Mouse (Mus musculus) mature B cell (primary cell): ENCODE results near the gene Micall1.

Experiments used
- in situ Hi-C: fragments of 300-500 bp; cut with MboI; formaldehyde crosslinking; loops from 2 replicates; pipeline ENCODE4 v1.14.3; 2019

Gene Micall1

DNA sequence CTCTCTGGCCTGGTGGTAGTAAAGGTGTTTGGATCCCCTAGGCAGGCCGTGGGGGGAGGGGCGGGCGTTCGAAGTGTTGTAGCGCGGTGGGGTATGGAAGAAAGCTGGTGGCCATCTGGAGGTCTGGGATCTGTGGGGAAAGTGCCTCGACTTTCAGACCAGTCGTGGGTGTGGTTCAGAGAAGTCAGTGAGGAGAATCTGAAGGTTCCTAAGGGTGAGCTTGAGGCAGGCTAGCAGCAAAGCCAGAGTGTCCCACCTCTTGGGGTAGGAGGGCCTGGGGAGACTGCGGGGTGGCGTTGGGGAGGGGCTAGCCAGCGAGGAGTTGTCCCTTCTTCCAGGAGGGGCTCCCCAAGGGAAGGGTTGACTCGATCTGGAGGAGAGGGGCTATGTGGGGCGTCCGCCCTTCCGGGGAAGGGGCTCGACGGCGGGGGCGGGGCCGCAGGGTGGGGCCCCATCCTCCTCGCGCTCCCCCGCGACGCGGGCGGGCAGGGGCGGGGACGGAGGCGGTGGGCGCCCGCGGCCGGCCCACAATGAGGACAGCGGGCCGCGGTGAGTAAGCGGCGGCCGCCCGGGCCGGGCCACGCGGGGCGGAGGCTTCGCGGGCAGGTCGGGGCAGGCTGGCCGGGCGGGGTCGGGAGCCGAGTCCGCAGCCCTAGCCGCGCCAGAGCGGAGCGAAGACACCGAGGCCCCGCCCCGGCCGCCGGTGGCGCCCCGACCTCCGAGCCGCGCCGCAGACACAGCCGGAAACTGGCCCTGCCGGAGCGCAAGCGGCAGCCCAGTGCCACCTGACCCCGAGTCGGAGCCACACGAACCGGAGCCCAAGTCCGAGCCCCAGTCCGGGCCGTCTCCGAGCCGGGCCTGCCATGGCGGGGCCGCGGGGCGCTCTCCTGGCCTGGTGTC, at the start of gene Micall1:
Micall1 (plus strand) TSS at position 478 of the 900 bp plus-strand sequence.
- in situ Hi-C loops = no loop called here

DNA sequence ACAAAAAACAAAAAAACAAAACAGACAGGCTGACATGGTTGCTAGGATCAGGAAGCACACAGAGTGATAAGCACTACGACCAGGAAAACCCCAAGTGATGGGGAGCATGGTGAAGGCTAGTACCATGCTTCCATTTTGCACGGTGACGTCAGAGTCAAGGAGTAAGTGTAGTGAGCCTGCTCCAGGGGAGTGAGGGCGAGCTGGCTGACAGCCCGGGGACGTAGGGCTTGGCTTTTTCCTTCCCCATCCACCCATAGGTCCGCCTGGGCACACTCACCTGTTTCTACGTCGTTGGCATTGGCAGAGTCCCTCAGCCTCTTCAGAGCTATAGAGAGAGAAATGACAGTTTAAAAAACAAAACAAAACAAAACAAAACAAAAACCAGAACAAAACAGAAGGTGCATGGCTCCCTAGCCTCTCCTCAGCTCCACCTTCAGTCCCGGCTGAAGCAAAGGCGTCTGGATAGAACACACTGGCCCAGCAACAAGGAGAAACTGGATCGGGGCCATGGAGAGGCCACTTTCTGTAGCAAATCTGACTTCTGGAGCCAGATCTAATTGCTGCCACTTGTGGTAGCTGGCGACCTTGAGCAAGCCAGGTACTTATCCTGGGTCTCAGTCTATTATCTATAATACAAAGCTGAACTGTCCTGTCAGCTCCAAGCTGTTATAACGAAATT, 47.7 kb upstream of the Micall1 start:
- in situ Hi-C loops = no loop called here

DNA sequence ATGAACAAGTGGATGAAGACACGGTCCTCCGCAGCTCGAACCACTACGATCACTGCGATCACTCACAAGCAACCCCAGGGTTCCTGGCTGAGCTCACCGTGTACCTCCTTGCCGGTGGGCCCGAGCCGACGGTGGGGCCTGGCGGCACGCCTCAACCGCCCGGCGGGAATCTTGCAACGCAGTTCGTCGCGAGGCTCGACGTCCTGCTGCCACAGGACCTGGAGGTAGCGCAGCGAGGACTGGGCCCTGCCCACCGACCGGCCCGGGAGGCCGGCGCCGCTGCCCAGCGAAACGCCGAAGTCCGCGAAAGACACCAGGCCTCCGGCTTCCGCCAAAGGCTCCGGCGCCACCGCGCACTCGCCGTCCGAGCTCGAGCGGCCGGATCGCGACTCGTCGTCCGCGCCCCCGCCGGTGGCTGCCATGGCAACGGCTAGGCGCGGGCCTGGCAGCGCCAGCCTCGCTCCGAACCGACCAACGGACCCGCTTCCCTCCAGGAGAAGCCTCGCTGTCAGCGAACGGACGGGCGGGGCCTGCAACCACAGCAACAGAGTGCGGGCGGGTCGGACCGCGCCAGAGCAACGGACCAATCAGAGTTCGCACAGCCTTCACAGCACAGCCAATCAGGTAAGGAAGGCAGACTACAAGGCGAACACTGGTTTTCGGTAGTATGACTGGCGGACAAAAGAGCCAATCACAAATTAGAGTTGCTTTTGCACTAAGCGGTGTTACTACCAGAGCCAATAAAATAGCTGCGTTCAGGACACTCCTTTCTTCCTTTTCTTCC, 46.1 kb upstream of the Micall1 start, which contains the start of gene Ankrd54:
Ankrd54 (minus strand) TSS at position 518 of the 784 bp plus-strand sequence.
- in situ Hi-C loops = no loop called here

DNA sequence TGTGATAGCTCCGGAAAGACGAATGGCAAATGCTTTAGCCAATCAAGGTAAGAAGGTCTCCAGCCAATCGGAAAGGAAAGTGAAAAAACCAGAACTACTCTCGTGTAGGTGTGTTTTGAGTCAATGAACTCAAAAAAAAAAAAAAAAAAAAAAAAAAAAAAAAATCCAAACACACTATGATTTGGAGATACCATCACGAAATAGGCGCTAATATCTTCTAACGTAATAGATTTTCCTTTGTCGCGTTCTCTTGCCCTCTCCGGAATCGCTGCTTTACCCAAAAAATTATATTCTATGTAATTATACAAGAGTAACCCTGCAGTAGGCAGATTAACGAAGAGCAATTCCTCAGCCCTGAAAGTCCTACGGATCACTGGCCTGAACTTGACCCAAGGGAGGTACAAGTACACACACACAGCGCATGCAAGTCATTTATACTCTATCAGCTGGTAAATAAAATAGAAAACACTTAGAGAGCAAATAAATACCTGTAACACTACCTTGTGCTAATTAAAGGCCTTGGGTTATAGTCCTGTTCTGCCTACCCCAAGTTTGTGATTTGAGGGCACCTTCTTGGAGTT, 45.4 kb upstream of the Micall1 start:
- in situ Hi-C loops = no loop called here

DNA sequence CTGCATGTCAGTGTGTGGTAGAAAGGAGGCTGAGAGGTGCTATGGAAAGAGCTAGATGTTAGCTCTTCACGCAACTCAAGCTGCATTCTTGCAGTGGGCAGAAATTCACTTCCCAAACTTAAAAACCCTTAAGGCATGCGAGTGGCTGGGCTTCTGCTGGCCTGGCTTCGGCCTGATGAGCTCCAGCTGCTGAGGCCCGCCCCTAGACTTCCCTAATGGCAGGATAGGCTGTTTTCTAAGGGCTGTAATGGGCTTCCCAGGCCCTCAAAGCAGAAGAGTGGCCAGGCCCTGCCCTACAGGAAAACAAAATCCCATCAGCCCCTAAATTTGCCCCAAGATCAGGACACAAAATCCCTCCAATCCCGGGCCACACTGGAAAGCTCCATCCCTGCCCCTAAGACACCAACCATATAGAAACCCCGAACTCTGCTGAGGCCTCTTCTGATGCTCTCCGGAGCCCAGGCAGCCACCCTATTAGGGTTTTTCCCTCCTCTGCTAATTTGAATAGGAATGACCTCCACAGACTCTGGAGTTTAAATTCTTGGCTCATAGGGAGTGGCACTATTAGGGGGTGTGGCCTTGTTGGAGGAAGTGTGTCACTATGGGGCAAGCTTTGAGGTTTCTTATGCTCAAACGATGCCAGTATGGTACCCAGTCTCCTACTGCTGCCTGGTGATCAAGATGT, 43.5 kb upstream of the Micall1 start:
- in situ Hi-C loops = no loop called here

DNA sequence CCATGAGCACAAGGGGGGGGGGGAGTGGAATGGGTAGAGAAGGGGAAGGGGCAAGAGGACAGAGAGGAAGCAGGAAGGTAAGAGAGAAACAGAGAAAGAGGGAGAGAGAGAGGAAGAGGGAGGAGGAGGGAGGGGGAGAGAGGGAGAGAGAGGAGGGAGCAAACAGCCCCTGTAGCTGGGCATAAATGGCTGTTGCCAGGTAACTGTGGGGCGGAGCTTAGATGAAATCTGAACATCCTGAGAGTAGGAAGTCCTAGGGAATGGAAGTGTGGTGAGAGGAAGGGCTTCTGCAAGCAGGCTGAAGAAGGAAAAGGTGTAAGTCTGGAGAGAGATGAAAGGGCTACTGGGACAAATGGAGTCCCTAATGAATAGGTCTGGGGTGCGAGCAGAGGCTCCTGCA, 42.4 kb upstream of the Micall1 start:
- in situ Hi-C loops = no loop called here

DNA sequence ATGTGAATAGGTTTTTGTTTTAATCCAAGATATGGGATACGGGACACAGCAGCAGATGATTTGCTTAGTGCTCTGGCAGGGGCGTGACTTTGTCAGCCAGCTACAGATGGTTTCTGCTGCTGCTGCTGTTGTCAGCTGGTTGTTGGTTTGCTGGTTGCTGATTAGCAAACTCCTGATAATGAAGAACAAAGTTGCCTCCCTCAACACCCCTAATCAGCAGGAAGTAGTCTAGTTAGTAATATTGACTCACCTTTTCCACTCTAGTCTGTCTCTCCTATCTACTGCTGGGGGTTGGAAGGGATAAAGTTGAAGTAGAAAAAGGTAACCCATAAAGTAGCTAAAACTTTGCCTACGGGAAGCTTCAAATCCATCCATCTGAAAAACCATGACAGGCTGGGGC, 41.1 kb upstream of the Micall1 start:
- in situ Hi-C loops = no loop called here

DNA sequence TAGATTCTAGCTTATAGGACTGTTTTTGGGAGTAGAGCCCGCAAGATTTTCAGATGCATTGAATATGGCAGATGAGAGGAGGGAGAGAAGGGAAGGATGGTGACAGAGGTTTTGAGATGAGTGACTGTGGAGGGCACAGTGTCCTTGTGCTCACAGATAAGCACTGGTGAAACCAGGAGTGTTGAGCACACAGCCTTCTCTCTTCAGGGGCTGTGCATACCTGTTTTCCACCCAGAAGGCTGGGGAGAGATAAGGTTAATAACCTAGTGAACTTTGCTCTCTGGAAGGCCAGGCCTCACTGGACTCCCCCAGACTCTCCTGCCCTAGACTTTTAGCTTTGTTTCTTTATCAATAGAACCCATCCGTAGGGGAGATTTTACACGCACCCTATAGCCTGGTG, 40.3 kb upstream of the Micall1 start:
- in situ Hi-C loops = no loop called here

DNA sequence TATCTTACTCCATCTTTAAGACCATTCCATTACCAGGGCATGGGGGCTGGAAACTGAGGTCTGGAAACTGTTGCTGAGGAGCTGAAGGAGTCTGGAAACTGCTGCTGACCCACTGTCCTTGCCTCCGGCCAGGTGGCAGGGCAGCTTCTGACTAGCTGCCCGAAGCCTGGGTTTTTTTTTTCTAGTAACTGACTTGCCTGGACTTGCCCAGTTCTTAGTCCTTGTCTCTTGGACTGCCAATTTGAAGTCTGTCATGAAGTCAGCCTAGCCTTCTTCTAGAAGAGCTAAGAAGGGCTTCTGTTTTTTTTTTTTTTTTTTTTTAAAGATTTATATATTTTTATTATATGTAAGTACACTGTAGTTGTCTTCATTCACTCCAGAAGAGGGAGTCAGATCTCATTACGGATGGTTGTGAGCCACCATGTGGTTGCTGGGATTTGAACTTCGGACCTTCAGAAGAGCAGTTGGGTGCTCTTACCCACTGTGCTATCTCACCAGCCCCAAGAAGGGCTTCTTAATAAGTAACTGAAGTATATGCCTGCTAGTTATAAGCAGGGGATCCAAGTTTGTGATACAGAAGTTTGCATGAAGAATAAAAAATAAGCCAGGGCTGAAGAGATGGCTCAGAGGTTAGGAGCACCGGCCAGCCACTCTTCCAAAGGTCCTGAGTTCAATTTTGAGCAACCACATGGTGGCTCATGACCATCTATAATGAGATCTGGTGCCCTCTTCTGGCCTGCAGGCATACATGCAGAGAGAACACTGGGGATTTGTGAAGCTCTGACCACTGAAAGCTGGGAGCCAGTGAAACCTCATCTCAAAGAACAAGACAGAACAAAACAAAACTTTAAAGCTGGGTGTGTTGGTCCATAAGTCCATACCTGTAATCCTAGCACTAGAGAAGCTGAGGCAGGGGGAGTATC, 37.3 kb upstream of the Micall1 start:
- in situ Hi-C loops = no loop called here

DNA sequence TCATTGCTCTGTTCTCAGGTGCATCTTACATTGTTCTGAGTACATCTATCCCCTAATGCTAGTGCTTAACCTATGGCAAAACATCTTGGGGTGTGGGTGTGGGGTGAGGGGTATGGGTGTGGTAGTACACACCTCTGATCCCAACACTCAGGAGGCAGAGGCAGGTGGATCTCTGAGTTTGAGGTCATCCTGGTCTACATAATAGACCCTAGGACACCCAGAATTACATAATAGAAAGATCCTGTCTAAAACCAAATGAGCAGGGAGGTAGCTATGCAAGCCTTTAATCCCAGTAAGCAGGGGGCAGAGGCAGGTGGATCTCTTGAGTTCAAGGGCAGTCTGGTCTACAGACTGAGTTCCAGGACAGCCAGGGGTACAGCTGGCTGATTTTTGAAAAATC, 34.9 kb upstream of the Micall1 start:
- in situ Hi-C loops = no loop called here

DNA sequence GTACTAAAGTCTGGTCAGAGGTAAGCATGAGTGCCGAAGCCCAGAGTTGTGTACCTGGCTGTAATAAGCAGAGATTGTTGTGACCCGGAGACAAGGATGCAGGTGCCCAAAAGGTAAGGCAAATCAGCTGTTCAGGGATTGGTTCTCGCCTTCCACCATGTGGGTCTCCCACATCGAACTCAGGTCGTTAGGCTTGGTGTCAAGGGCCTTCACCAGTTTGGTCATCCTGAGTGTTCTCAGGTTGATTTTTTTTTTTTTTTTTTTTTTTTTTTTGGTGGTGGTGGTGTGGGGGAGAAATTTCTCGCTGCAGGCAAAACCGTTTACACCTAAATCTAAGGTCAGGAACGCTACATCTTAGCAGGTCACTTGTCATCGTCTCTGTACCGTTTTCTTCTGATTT, 34.3 kb upstream of the Micall1 start:
- in situ Hi-C loops = no loop called here

DNA sequence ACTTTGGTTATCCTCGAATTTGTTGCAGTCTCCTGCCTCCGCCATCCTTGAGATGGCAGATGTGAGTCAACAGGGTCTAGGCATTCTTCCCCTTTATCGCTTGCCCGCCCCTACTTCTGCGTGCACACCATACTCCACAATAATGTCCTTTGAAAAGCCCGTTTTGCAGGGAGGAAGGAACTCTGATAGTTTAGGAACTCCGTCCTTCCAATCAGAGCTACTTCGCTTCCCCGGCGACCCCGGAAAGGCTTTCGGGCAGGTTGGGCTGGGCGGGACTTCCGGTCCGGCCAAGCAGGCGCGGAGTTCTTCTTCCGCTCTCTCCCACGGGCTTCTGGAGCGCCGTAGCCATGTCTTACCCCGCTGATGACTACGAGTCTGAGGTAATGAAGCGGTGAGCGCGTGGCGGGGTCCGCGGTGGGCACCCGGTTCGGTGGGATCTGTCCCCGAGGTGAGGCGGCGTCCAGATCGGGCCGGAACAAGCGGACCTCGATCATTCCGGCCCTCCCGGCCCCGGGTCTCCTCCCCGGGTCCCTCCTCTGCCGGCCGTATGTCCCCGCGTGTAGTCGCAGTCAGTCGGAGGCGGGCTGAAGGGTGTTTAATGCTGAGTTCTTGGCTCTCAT, 33.7 kb upstream of the Micall1 start, which contains the start of gene Eif3l:
Eif3l (plus strand) TSS at position 267 of the 620 bp plus-strand sequence.
- in situ Hi-C loops = no loop called here

DNA sequence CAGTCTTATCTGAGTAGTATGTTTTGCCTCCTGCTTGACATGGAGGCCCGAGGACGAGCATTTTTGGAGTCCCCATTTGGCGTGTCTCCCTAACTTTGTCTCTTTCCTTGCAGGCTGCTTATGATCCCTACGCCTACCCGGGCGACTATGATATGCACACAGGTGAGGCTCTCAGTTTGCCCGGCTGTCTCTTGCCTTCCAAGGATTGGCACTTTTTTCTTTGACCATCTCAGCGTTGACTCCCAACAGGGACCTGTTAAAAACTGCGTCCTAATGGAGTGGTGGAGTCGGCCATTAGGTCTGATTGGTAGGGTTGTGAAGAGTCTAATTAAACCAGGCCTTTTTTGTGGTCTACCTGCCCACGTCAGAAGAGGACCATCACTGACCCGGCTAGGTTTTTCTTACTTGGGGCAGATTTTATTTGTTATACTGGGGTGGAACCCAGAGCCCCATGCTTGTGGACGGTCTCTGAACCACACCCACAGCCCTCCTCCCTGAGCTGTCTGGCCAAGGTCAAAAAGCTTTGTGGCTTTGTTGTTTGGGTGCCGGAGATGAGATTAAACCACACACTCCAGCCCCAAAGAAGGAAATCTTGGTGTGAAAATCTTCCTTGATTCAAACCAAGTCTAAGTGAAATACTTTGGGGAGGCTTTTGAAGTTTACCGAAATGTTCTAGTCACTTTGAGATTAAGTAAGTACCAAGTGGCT, 32.9 kb upstream of the Micall1 start:
- in situ Hi-C loops = no loop called here

DNA sequence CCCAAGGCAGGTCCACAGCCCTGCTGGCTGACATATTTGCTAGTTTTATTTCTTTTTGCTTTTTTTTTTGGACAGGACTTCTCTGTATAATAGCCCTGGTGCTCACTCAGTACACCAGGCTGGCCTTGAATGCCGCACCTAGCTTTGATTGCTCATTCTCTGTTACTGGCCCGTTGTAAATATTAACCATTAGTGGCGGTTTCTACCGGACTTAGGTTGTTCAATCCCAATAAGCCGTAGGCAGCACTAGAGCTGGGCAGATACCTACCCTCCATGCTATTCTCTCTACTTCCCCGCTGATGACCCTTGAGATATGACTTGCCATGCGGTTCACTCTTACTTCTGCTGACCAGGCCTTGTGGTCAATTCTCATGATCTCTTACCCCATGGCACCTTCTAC, 29.1 kb upstream of the Micall1 start:
- in situ Hi-C loops = no loop called here

DNA sequence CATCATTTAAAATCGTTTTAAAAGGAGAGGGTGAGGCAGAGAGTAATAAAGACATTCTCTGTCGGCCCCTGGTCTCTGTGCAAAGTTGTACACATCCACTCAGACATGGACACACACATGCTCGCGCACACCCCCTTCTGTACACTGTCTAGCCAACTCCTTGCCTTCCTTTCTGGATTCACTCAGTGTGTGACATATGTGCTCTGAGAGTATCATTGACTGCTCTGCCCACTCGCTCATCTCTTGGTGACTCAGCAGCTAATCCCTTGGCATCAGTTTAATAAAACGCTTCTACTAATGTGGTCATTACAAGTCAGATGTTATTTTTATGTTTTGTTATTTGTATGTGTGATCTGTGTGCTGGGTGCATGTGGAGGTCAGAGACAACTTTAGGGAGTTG, 16.4 kb upstream of the Micall1 start:
- in situ Hi-C loops = no loop called here

DNA sequence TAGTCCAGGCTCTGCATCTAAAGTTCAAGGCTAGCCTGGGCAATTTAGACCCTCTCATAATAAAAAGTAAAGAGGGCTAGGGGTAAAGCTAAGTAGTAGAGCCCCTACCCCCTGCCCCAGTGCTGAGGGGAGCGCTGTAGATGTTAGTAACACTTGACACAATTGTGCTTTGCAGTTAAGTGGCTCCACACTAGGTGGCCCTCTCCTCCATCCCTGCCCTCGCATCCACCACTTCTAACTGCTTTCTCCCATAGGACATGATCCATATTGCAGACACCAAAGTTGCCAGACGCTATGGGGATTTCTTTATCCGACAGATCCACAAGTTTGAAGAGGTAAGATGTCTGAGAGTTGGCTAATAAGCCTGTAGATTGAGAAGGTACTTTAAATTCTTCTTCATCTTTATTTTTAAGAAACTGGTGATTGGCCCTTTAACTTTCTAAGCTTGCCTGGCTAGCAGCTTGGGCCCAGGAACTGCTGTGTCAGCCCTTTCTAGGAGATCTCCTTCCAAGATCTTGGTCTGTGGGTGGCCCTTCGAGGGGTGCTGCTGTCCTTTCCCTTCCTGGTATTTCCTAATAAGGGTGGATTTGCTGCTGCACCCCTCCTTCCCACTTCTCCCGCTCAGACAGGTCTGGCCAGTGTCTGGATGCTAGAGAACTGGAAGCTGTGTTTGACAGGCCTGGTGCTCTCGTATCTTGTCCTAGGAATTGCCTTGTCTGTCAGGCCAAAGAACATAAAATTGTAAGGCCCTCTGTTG, 15.4 kb upstream of the Micall1 start:
- in situ Hi-C loops = no loop called here

DNA sequence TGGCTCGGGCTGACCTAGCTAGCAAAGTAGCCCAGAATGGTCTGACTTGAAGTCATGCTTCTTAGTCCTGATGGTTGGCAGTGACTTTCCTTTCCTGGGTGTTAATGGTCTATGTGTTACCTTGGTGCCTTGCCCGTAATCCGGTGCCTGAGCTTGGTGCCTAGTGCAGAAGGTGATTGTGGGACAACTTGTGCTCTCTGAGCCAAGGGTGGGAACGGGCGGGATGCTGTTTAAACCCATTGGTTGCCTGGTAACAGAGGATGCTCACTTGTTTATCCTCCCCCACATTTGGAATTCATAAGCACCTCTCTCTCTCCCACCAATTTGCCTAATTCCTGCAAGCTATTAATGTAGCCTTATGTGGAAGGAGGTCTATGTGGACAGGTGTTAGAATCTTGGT, 13.2 kb upstream of the Micall1 start:
- in situ Hi-C loops = no loop called here

DNA sequence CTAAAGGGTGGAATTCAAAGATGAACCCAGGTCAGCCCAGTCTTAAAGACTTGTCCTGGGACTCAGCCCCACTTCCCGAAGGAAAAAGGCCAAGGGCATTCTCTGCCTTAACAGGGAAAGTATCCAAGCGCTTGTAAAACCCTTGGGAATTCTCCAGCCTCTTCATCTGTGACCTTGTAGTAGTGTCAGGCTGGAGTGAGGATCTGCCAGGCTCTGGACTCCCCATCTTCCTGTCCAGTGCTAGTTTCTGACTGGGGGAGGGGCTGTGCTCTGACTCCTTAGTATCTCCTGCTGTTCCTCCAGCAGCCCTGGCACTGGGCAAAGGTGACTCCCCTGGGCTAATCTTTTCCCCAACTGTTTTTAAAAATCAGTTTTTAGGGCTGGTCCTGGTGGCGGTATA, 12.1 kb upstream of the Micall1 start:
- in situ Hi-C loops = no loop called here
